Mouse (Mus musculus): ENCODE data around the gene Gpc4.

The Gpc4 gene

GRCm38 (mm10) chrX:52030146-52030545 is 134.9 kb downstream of the Gpc4 start:
- no peak for DNase-seq (ENCODE audit: low spot score in 2 of 2)

DNA sequence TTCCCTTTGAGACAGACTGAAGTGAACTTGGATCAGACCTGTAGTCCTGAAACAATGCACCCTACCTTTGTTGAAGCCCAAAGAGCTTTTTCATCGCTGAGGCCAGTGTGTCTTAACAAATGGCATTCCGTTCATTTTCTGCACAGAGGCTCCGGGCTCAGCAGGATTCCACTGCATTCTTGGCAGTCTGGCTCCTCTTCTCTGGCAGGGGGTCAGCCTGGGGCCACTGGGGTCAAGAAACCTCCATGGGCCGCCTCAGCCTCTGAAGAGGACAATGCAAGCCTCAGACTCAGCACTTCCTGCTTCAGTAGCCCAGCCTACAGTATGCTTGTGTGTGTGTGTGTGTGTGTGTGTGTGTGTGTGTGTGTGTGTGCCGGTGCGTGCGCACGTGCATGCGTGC is 147.4 kb downstream of the Gpc4 start:
- no peak for DNase-seq (ENCODE audit: low spot score in 2 of 2)
